Mouse (Mus musculus): ENCODE measurements around the gene Chek2. TPM values are rescaled to one million over a fixed set of nuclear protein-coding genes. Genes with fewer than 3 reads are reported as not detected.
"Not testable (repeated sequence)": the region's sequence is repeated elsewhere in the genome, so short reads cannot be mapped to it uniquely, and the experiment has no call there.

Gene Chek2
- polyA plus RNA-seq, 2 experiments, result 16.2 to 18.1 TPM

GRCm38 (mm10) chr5:110826781-110827495 is 12.8 kb upstream of the Chek2 start:
- H3K27me3 ChIP-seq (ENCODE audit: control insufficient read depth, insufficient read depth, low read length), result no peaks in the 10 kb centered on the region
- H3K4me3 ChIP-seq (replicated peaks; ENCODE audit: low read length), result no peak overlapping the region
- TF ChIP-seq POLR2A (IDR thresholded peaks at IDR 0.05; ENCODE audit: borderline replicate concordance, extremely low read depth, insufficient read depth, insufficient read length), result no peak
- ATAC-seq (ENCODE audit: low FRiP score, low read depth) (no peak), DNase-seq (ENCODE audit: low spot score) (no peak)
- no peaks in the 10 kb centered on the region for H3K4me1 ChIP-seq (ENCODE audit: control insufficient read depth, insufficient read depth, low read length)
- 53% methylated on average over 8 of the region's 8 CpGs for WGBS
- no peaks in the 10 kb centered on the region for H3K9me3 ChIP-seq (ENCODE audit: control insufficient read depth, low read length)
- H3K4me2 ChIP-seq (replicated peaks; ENCODE audit: low read depth, low read length, severe bottlenecking), result no peak overlapping the region
- no peaks in the 10 kb centered on the region; the same call in 1 of the 2 replicates for H3K36me3 ChIP-seq (ENCODE audit: control insufficient read depth, insufficient read depth, low read length)
- no peak overlapping the region for H3K27ac ChIP-seq (replicated peaks; ENCODE audit: low read depth, low read length)
- H3K9ac ChIP-seq (ENCODE audit: low read depth, low read length, severe bottlenecking), result no peak overlapping the region

GRCm38 (mm10) chr5:110827576-110827975 is 12.2 kb upstream of the Chek2 start:
- no peak overlapping the region for H3K27ac ChIP-seq (replicated peaks; ENCODE audit: low read depth, low read length)
- DNase-seq (ENCODE audit: low spot score), result no peak
- no peaks in the 10 kb centered on the region for H3K4me1 ChIP-seq (ENCODE audit: control insufficient read depth, insufficient read depth, low read length)
- H3K27me3 ChIP-seq (ENCODE audit: control insufficient read depth, insufficient read depth, low read length), result no peaks in the 10 kb centered on the region
- H3K9me3 ChIP-seq (ENCODE audit: control insufficient read depth, low read length), result no peaks in the 10 kb centered on the region
- H3K4me2 ChIP-seq (replicated peaks; ENCODE audit: low read depth, low read length, severe bottlenecking), result no peak overlapping the region
- no peak overlapping the region for H3K9ac ChIP-seq (ENCODE audit: low read depth, low read length, severe bottlenecking)
- ATAC-seq (ENCODE audit: low FRiP score, low read depth), result no peak
- TF ChIP-seq POLR2A (IDR thresholded peaks at IDR 0.05; ENCODE audit: borderline replicate concordance, extremely low read depth, insufficient read depth, insufficient read length), result no peak
- H3K36me3 ChIP-seq (ENCODE audit: control insufficient read depth, insufficient read depth, low read length), result no peaks in the 10 kb centered on the region; the same call in 1 of the 2 replicates
- WGBS, result 91% methylated on average over 5 of the region's 5 CpGs
- no peak overlapping the region for H3K4me3 ChIP-seq (replicated peaks; ENCODE audit: low read length)

GRCm38 (mm10) chr5:110831036-110831720 is 8.6 kb upstream of the Chek2 start:
- peaks cover 5% of the 10 kb centered on the region for H3K36me3 ChIP-seq (ENCODE audit: control insufficient read depth, insufficient read depth, low read length)
- DNase-seq (ENCODE audit: low spot score), result no peak
- ATAC-seq (ENCODE audit: low FRiP score, low read depth), result no peak
- no peak overlapping the region for H3K4me2 ChIP-seq (replicated peaks; ENCODE audit: low read depth, low read length, severe bottlenecking)
- H3K27me3 ChIP-seq (ENCODE audit: control insufficient read depth, insufficient read depth, low read length), result no peaks in the 10 kb centered on the region
- no peak overlapping the region for H3K4me3 ChIP-seq (replicated peaks; ENCODE audit: low read length)
- H3K9ac ChIP-seq (ENCODE audit: low read depth, low read length, severe bottlenecking), result no peak overlapping the region
- no peaks in the 10 kb centered on the region for H3K4me1 ChIP-seq (ENCODE audit: control insufficient read depth, insufficient read depth, low read length)
- 89% methylated on average over 5 of the region's 5 CpGs for WGBS
- no peaks in the 10 kb centered on the region for H3K9me3 ChIP-seq (ENCODE audit: control insufficient read depth, low read length)
- no peak overlapping the region for H3K27ac ChIP-seq (replicated peaks; ENCODE audit: low read depth, low read length)
- TF ChIP-seq POLR2A (IDR thresholded peaks at IDR 0.05; ENCODE audit: borderline replicate concordance, extremely low read depth, insufficient read depth, insufficient read length), result no peak

- H3K9ac ChIP-seq (ENCODE audit: low read depth, low read length, severe bottlenecking), result no peak overlapping the region
- no peak overlapping the region for H3K27ac ChIP-seq (replicated peaks; ENCODE audit: low read depth, low read length)
- H3K4me1 ChIP-seq (ENCODE audit: control insufficient read depth, insufficient read depth, low read length), result peaks cover 7% of the 10 kb centered on the region; the same call in 1 of the 2 replicates
- H3K4me3 ChIP-seq (replicated peaks; ENCODE audit: low read length), result no peak overlapping the region
- no peak for TF ChIP-seq POLR2A (IDR thresholded peaks at IDR 0.05; ENCODE audit: borderline replicate concordance, extremely low read depth, insufficient read depth, insufficient read length)
- ATAC-seq (ENCODE audit: low FRiP score, low read depth), result no peak
- H3K27me3 ChIP-seq (ENCODE audit: control insufficient read depth, insufficient read depth, low read length), result no peaks in the 10 kb centered on the region
- no peak overlapping the region for H3K4me2 ChIP-seq (replicated peaks; ENCODE audit: low read depth, low read length, severe bottlenecking)
- peaks cover 5% of the 10 kb centered on the region for H3K36me3 ChIP-seq (ENCODE audit: control insufficient read depth, insufficient read depth, low read length)
- no peaks in the 10 kb centered on the region for H3K9me3 ChIP-seq (ENCODE audit: control insufficient read depth, low read length)
- DNase-seq (ENCODE audit: low spot score), result no peak
- 26% methylated on average over 3 of the region's 3 CpGs for WGBS
Observed at GRCm38 (mm10) chr5:110835959-110836358, 3.8 kb upstream of the Chek2 start.

- 88% methylated on average over 5 of the region's 5 CpGs for WGBS
- peaks cover 12% of the 10 kb centered on the region for H3K36me3 ChIP-seq (ENCODE audit: control insufficient read depth, insufficient read depth, low read length)
- H3K4me3 ChIP-seq (replicated peaks; ENCODE audit: low read length); H3K4me1 ChIP-seq (ENCODE audit: control insufficient read depth, insufficient read depth, low read length); H3K27me3 ChIP-seq (ENCODE audit: control insufficient read depth, insufficient read depth, low read length); H3K9ac ChIP-seq (ENCODE audit: low read depth, low read length, severe bottlenecking); H3K4me2 ChIP-seq (replicated peaks; ENCODE audit: low read depth, low read length, severe bottlenecking); ATAC-seq (ENCODE audit: low FRiP score, low read depth); H3K27ac ChIP-seq (replicated peaks; ENCODE audit: low read depth, low read length); DNase-seq (ENCODE audit: low spot score); H3K9me3 ChIP-seq (ENCODE audit: control insufficient read depth, low read length): not testable (repeated sequence)
Observed at GRCm38 (mm10) chr5:110838016-110838415, 1.8 kb upstream of the Chek2 start.

Measured in limb, embryonic 14.5 days (tissue).